ENCODE assay signal across 8 mouse cellular contexts in the genomic region with DNA sequence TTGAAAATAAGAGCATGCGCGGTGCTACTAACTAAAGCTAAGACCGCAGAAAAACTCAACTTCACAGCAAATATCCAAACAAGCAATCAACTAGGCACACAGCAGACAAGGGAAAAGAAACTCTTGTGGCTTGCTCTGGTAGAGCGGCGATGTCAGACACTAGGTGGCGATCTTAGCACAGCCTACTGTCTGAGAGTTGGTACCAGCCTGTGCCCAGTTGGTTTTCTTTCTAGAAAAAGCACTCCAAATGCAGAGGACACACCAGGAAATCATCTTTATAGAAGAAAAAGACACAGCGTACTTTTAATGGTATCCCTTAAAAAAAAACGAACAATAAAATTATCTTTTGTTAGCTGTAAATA.
A peak's percentile ranks its signal among the peaks of the same experiment; 100 is the strongest.
DNase-seq lines count a peak whose midpoint lies in the region; ATAC-seq and TF ChIP-seq lines count a peak whose summit lies in the region.

No protein-coding gene starts in this region.

- H3K27ac ChIP-seq in cerebellum, adult 2 months (ENCODE audit: insufficient read depth, low read length) = no peak overlapping the region
- H3K27ac ChIP-seq in lung, embryonic 14.5 days (ENCODE audit: low read depth) = no peak overlapping the region

- no peaks in the 10 kb centered on the region for H3K9me3 ChIP-seq in lung, embryonic 14.5 days (ENCODE audit: low read depth, low read length)

- TF ChIP-seq POLR2A in cerebellum, adult 2 months (IDR thresholded peaks at IDR 0.05; ENCODE audit: borderline replicate concordance, insufficient read depth, low read length) = no peak

- ATAC-seq in lung, embryonic 14.5 days (ENCODE audit: insufficient read depth) = peak; percentile 54; the same call in 1 of the 2 replicates

- H3K4me3 ChIP-seq in cerebellum, adult 2 months (replicated peaks; ENCODE audit: insufficient read depth, low read depth, low read length) = no peak overlapping the region
- H3K4me3 ChIP-seq in lung, embryonic 14.5 days (ENCODE audit: low read depth, low read length) = no peak overlapping the region

- WGBS in cerebellum, adult 2 months = 15% methylated on average over 8 of the region's 8 CpGs
- WGBS in lung, embryonic 14.5 days = 14% methylated on average over 8 of the region's 8 CpGs

- no peak overlapping the region for H3K4me2 ChIP-seq in lung, embryonic 14.5 days

- no peaks in the 10 kb centered on the region for H3K36me3 ChIP-seq in lung, embryonic 14.5 days (ENCODE audit: insufficient read depth)

- DNase-seq in 3T3-L1 (ENCODE audit: low read depth, low spot score) = peak; percentile 79
- peak; percentile 10 for DNase-seq in CD4-positive helper T cell, adult 2 months (ENCODE audit: low read depth, low spot score)
- DNase-seq in cerebellum, adult 2 months = peak; percentile 34 to 35
- peak; percentile 60 for DNase-seq in forelimb bud, embryonic 11.5 days (ENCODE audit: low read depth, low spot score)
- peak; percentile 60 to 77 for DNase-seq in kidney, postnatal 25 days
- DNase-seq in lung, embryonic 14.5 days = peak; percentile 88
- DNase-seq in retina, postnatal 1 day = peak; percentile 76
- no peak for DNase-seq in urinary bladder, adult 18-20 months (ENCODE audit: low spot score in 2 of 2)

- no peaks in the 10 kb centered on the region for H3K4me1 ChIP-seq in cerebellum, adult 2 months (ENCODE audit: control insufficient read depth, insufficient read depth, low read length)
- H3K4me1 ChIP-seq in lung, embryonic 14.5 days (ENCODE audit: insufficient read depth) = no peaks in the 10 kb centered on the region

- TF ChIP-seq CTCF in cerebellum, adult 2 months (IDR thresholded peaks at IDR 0.05; ENCODE audit: borderline replicate concordance, insufficient read depth, low read depth, low read length) = peak; percentile 73
- peak; percentile 90 for TF ChIP-seq CTCF in lung, embryonic 14.5 days (IDR thresholded peaks at IDR 0.05; ENCODE audit: low read depth)

- H3K27me3 ChIP-seq in cerebellum, adult 2 months (ENCODE audit: control insufficient read depth, insufficient read depth, low read length) = no peaks in the 10 kb centered on the region
- H3K27me3 ChIP-seq in lung, embryonic 14.5 days (ENCODE audit: insufficient read depth, low read length) = no peaks in the 10 kb centered on the region

- H3K9ac ChIP-seq in lung, embryonic 14.5 days = no peak overlapping the region

Comparison
In these comparisons a context has a peak if more than half of its experiments do, and no peak if none do; other contexts are left out.
1. DNase-seq: peak in 3T3-L1 (single experiment), CD4-positive helper T cell, adult 2 months (single experiment), cerebellum, adult 2 months (2 of 2), forelimb bud, embryonic 11.5 days (single experiment), kidney, postnatal 25 days (2 of 2), lung, embryonic 14.5 days (single experiment) and retina, postnatal 1 day (single experiment); none in urinary bladder, adult 18-20 months (0 of 2).